Mouse (Mus musculus) small intestine, adult 2 months (tissue): Measurements from ENCODE around the gene Apba1. TPM values are rescaled to one million over a fixed set of nuclear protein-coding genes. Genes with fewer than 3 reads are reported as not detected.

Source experiments
- H3K27ac ChIP-seq: fragments of 200-500 bp; 2 replicates; pipeline ENCODE4 v1.5.1; 2012; ENCODE audit warnings: low read depth, low read length, control low read depth, inconsistent platforms; ENCODE audit not compliant: insufficient read depth
- H3K27me3 ChIP-seq: fragments of 200-500 bp; 2 replicates; pipeline ENCODE4 v1.6.1; 2012; ENCODE audit warnings: mild to moderate bottlenecking, moderate library complexity, low read length, inconsistent platforms; ENCODE audit not compliant: control insufficient read depth, insufficient read depth
- H3K36me3 ChIP-seq: fragments of 200-500 bp; 2 replicates; pipeline ENCODE4 v1.6.1; 2012; ENCODE audit warnings: mild to moderate bottlenecking, low read length, control low read depth, inconsistent platforms; ENCODE audit not compliant: control insufficient read depth, insufficient read depth
- H3K4me1 ChIP-seq: fragments of 200-500 bp; 2 replicates; pipeline ENCODE4 v1.6.1; 2012; ENCODE audit warnings: low read length, inconsistent platforms, mixed read lengths; ENCODE audit not compliant: control insufficient read depth, insufficient read depth, insufficient read length
- H3K4me3 ChIP-seq: fragments of 200-500 bp; 2 replicates; pipeline ENCODE4 v1.5.1; 2012; ENCODE audit warnings: low read depth, mild to moderate bottlenecking, control low read depth, inconsistent platforms, low read length, moderate library complexity
- CTCF ChIP-seq: fragments of 200-500 bp; IDR thresholded peaks from 2 replicates; pipeline ENCODE4 v1.5.1; 2012; ENCODE audit warnings: low read depth, mild to moderate bottlenecking, control low read depth, inconsistent platforms, low read length, moderate library complexity, mixed read lengths; ENCODE audit not compliant: insufficient replicate concordance, insufficient read length; ENCODE audit errors: extremely low read depth
- POLR2A ChIP-seq: fragments of 200-500 bp; IDR thresholded peaks from 2 replicates; pipeline ENCODE4 v1.6.1; 2012; ENCODE audit warnings: low read depth, mild to moderate bottlenecking, control low read depth, inconsistent platforms, low read length, moderate library complexity
- WGBS: fragments of 180-500 bp; shearing (Covaris S2); methylation state at CpG from one replicate; pipeline ENCODE4 v1.1.7; 2018; 5-methylcytosine and 5-hydroxymethylcytosine counted together
- polyA plus RNA-seq: library from polyadenylated mRNA; depleted of rRNA; stranded (reverse); fragments of >200 nt; gene quantifications from 2 replicates; pipeline ENCODE4 v1.2.3, GENCODE M21; 2012; rRNA removed

Apba1 gene
- polyA plus RNA-seq, 1 experiment: 2.0 TPM

GRCm38 (mm10) chr19:23987291-23987690, 228.6 kb downstream of the Apba1 start:
- Histone ChIP-seq H3K36me3 (no peaks in the 10 kb centered on the region), H3K4me3 (no peak overlapping the region), H3K4me1 (no peaks in the 10 kb centered on the region), H3K27ac (no peak overlapping the region), H3K27me3 (no peaks in the 10 kb centered on the region)
- WGBS: 45% methylated on average over 2 of the region's 2 CpGs
- TF ChIP-seq CTCF (no peak), POLR2A (no peak)

GRCm38 (mm10) chr19:23988166-23988565, 229.5 kb downstream of the Apba1 start:
- H3K4me1 ChIP-seq: no peaks in the 10 kb centered on the region
- 91% methylated on average over 4 of the region's 4 CpGs for WGBS
- TF ChIP-seq POLR2A: no peak
- TF ChIP-seq CTCF: no peak

DNA sequence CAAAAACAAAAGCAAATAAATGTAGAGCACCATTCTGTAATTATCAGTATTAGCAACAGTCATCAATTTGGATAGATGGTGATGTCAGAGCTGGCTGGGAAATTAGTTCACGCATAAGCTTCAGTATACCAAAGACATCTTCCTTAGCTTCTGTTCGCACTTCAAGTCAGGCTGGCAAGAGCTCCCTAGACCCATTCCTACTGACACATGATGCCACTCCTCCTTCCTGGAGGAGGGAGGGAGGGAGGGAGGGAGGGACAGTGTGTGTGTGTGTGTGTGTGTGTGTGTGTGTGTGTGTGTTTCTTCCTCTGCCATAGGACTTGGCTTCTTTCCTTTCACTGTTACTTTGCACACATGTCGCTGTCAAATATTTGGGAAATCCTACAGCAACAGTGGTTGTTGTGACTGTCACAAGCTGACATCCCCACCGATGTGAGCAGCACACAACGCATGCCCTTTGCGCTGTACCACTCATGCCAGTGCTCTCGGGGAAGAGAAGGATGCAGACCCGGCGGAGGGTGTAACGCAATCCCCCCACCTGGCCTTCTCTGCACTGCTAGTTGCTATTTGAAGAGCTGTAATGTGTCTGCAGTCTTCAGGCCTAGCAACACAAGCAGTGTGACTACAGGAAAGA, 237.2 kb downstream of the Apba1 start:
- 88% methylated on average over 10 of the region's 10 CpGs for WGBS
- TF ChIP-seq CTCF (no peak), POLR2A (no peak)
- Histone ChIP-seq H3K4me1 (no peaks in the 10 kb centered on the region), H3K4me3 (no peak overlapping the region), H3K27me3 (no peaks in the 10 kb centered on the region), H3K36me3 (no peaks in the 10 kb centered on the region), H3K27ac (no peak overlapping the region)

More at GRCm38 (mm10) chr19:23988166-23988565, 229.5 kb downstream of the Apba1 start:
- Histone ChIP-seq H3K27me3 (no peaks in the 10 kb centered on the region), H3K27ac (no peak overlapping the region), H3K4me3 (no peak overlapping the region), H3K36me3 (no peaks in the 10 kb centered on the region)

Other genes starting within 250 kb of the Apba1 start
- gene 1700028P14Rik, start 106.1 kb upstream of the Apba1 start, polyA plus RNA-seq: not detected in 2 replicates
- 0.27 and 0.79 TPM in 2 replicates for gene Ptar1, start 71.5 kb upstream of the Apba1 start, polyA plus RNA-seq